Mouse (Mus musculus): ENCODE results near the gene Cfap43. TPM values are rescaled to one million over a fixed set of nuclear protein-coding genes. Genes with fewer than 3 reads are reported as not detected.

The Cfap43 gene
- polyA plus RNA-seq, 1 experiment from 2014 or later, result 0.75 TPM

Small RNA genes lying within 50 kb of the gene (microRNA-seq; reads per million reads assigned to microRNA genes)
- not detected for gene Gm22240 (ENCODE audit: borderline number of aligned reads)
- gene Mir8090 (ENCODE audit: borderline number of aligned reads), result not detected

Other genes with a start within 250 kb of the Cfap43 start
- gene Col17a1, start 227.2 kb downstream of the Cfap43 start, polyA plus RNA-seq (2014; fragmentation: Nextera tagmentation; extraction: Ambion mirVana), result 21.6 TPM in 2 replicates
- 309 and 317 TPM in 2 replicates for gene Sfr1, start 187.6 kb downstream of the Cfap43 start, polyA plus RNA-seq (2014; fragmentation: Nextera tagmentation; extraction: Ambion mirVana)
- 119 and 148 TPM in 2 replicates for gene Gsto1, start 64.3 kb downstream of the Cfap43 start, polyA plus RNA-seq (2014; fragmentation: Nextera tagmentation; extraction: Ambion mirVana)
- gene Gsto2, start 53.8 kb downstream of the Cfap43 start, polyA plus RNA-seq (2014; fragmentation: Nextera tagmentation; extraction: Ambion mirVana), result 0.86 and 1.2 TPM in 2 replicates
- 10.7 and 12.5 TPM in 2 replicates for gene Itprip, start within 50 bp of the Cfap43 start, polyA plus RNA-seq (2014; fragmentation: Nextera tagmentation; extraction: Ambion mirVana)
- 0.38 and 0.58 TPM in 2 replicates for gene Cfap58, start 18.4 kb upstream of the Cfap43 start, polyA plus RNA-seq (2014; fragmentation: Nextera tagmentation; extraction: Ambion mirVana)